Mouse (Mus musculus) heart, embryonic 16.5 days (tissue): ENCODE results near the gene Gpr150. TPM values are rescaled to one million over a fixed set of nuclear protein-coding genes. Genes with fewer than 3 reads are reported as not detected.

Experiments
- ATAC-seq: fragments of 200-750 bp; cut with Nextera tagmentation; replicated peaks from 2 replicates; pipeline ENCODE4 v1.8.0; 2017; ENCODE audit warnings: moderate number of reproducible peaks; ENCODE audit not compliant: insufficient read depth, low FRiP score; ENCODE audit errors: extremely low read depth
- H3K27ac ChIP-seq: fragments of 300-500 bp; sonication (generic); 2 replicates; pipeline ENCODE4 v1.5.1; 2014; ENCODE audit warnings: mild to moderate bottlenecking, low read length, control low read depth, moderate library complexity
- H3K27me3 ChIP-seq: fragments of 300-500 bp; sonication (generic); 2 replicates; pipeline ENCODE4 v1.6.1; 2014; ENCODE audit warnings: low read length, mixed read lengths; ENCODE audit not compliant: control insufficient read depth, insufficient read depth
- H3K36me3 ChIP-seq: fragments of 300-500 bp; sonication (generic); 2 replicates; pipeline ENCODE4 v1.6.1; 2014; ENCODE audit not compliant: control insufficient read depth, insufficient read depth
- H3K4me1 ChIP-seq: fragments of 300-500 bp; sonication (generic); 2 replicates; pipeline ENCODE4 v1.6.1; 2014; ENCODE audit warnings: low read length, mixed read lengths; ENCODE audit not compliant: control insufficient read depth, insufficient read depth
- H3K4me2 ChIP-seq: fragments of 300-500 bp; sonication (generic); 2 replicates; pipeline ENCODE4 v1.6.1; 2014; ENCODE audit warnings: low read depth, mild to moderate bottlenecking, control low read depth, low read length
- H3K4me3 ChIP-seq: fragments of 300-500 bp; sonication (generic); 2 replicates; pipeline ENCODE4 v1.5.1; 2014; ENCODE audit warnings: mild to moderate bottlenecking, control low read depth, low read length
- H3K9ac ChIP-seq: fragments of 300-500 bp; sonication (generic); 2 replicates; pipeline ENCODE4 v1.6.1; 2014; ENCODE audit warnings: low read length, control low read depth
- H3K9me3 ChIP-seq: fragments of 300-500 bp; sonication (generic); replicated peaks from 2 replicates; pipeline ENCODE4 v1.6.1; 2016; ENCODE audit warnings: low read length; ENCODE audit not compliant: control insufficient read depth
- WGBS: fragments of 180-500 bp; shearing (Covaris S2); extraction: QIAGEN DNeasy Blood & Tissue Kit; methylation state at CpG from one replicate; pipeline ENCODE4 v1.1.7; 2014; 5-methylcytosine and 5-hydroxymethylcytosine counted together
- polyA plus RNA-seq: library from polyadenylated mRNA; unstranded; fragments of >200 nt; fragmentation: Nextera tagmentation; extraction: Ambion mirVana; gene quantifications from 2 replicates; pipeline ENCODE4 v1.2.1, GENCODE M21; 2015

Gene Gpr150
- polyA plus RNA-seq, 1 experiment from 2014 or later, result 0.08 TPM

- H3K9ac ChIP-seq, result peak overlapping the region; percentile 54
These were observed 37.9 kb downstream of the Gpr150 start for GRCm38 (mm10) chr13:76018844-76019400.

GRCm38 (mm10) chr13:76017974-76018843, 38.6 kb downstream of the Gpr150 start, which contains the start of gene Rfesd:
Rfesd (minus strand) TSS chr13:76018719.
- under 1% methylated on average over 50 of the region's 50 CpGs for WGBS
- H3K36me3 ChIP-seq, result no peaks in the 10 kb centered on the region
- peak within 1 kb of the TSS; percentile 65 for H3K4me2 ChIP-seq
- H3K9ac ChIP-seq, result peak within 1 kb of the TSS; percentile 96
- no peaks in the 10 kb centered on the region for H3K9me3 ChIP-seq
- H3K4me1 ChIP-seq, result peaks cover 2% of the 10 kb centered on the region
- H3K4me3 ChIP-seq, result peak within 1 kb of the TSS; percentile 82
- ATAC-seq, result peak; percentile 99
- H3K27ac ChIP-seq, result peak within 1 kb of the TSS; percentile 97
- H3K27me3 ChIP-seq, result no peaks in the 10 kb centered on the region; the same call in 1 of the 2 replicates

More at GRCm38 (mm10) chr13:76018844-76019400, 37.9 kb downstream of the Gpr150 start:
- Histone ChIP-seq H3K4me2 (peak overlapping the region; percentile 65), H3K27ac (peak overlapping the region; percentile 31; the same call in 1 of the 2 replicates), H3K4me1 (peaks cover 2% of the 10 kb centered on the region), H3K36me3 (no peaks in the 10 kb centered on the region), H3K9me3 (no peaks in the 10 kb centered on the region), H3K4me3 (peak overlapping the region; percentile 82), H3K27me3 (no peaks in the 10 kb centered on the region; the same call in 1 of the 2 replicates)
- peak; percentile 14; the same call in 1 of the 2 replicates for ATAC-seq
- 50% methylated on average over 5 of the region's 5 CpGs for WGBS

- H3K4me3 ChIP-seq, result peak overlapping the region; percentile 82
- no peaks in the 10 kb centered on the region for H3K27me3 ChIP-seq
- no peaks in the 10 kb centered on the region for H3K9me3 ChIP-seq
- H3K4me2 ChIP-seq, result peak overlapping the region; percentile 65
- ATAC-seq, result no peak
- no peaks in the 10 kb centered on the region for H3K36me3 ChIP-seq
- peak overlapping the region; percentile 96 for H3K9ac ChIP-seq
- H3K4me1 ChIP-seq, result peaks cover 2% of the 10 kb centered on the region
- WGBS, result 64% methylated on average over 4 of the region's 4 CpGs
- peak overlapping the region; percentile 97 for H3K27ac ChIP-seq
These were observed 39.3 kb downstream of the Gpr150 start for GRCm38 (mm10) chr13:76017465-76017864.

- WGBS, result 43% methylated on average over 2 of the region's 2 CpGs
- ATAC-seq, result no peak
- Histone ChIP-seq H3K9me3 (no peaks in the 10 kb centered on the region), H3K4me1 (peaks cover 2% of the 10 kb centered on the region), H3K4me3 (no peak overlapping the region), H3K36me3 (no peaks in the 10 kb centered on the region), H3K4me2 (no peak overlapping the region), H3K27me3 (no peaks in the 10 kb centered on the region), H3K27ac (no peak overlapping the region), H3K9ac (no peak overlapping the region)
These were observed 42.3 kb downstream of the Gpr150 start for GRCm38 (mm10) chr13:76014511-76014910.

Other genes with a start within 250 kb of the Gpr150 start
- 125 and 135 TPM in 2 replicates for gene Glrx, start 217.1 kb downstream of the Gpr150 start, polyA plus RNA-seq
- 16.4 and 19.7 TPM in 2 replicates for gene Rhobtb3, start 113.1 kb downstream of the Gpr150 start, polyA plus RNA-seq
- 0.14 and 0.37 TPM in 2 replicates for gene Spata9, start 89.8 kb downstream of the Gpr150 start, polyA plus RNA-seq
- gene Rfesd, start 38.3 kb downstream of the Gpr150 start, polyA plus RNA-seq, result 11.7 and 12.0 TPM in 2 replicates
- gene Arsk, start 41.7 kb upstream of the Gpr150 start, polyA plus RNA-seq, result 3.7 and 4.5 TPM in 2 replicates
- 7.6 and 8.0 TPM in 2 replicates for gene Ttc37, start 41.7 kb upstream of the Gpr150 start, polyA plus RNA-seq
- 0.21 TPM in 1 of 2 replicates, not detected in the other for gene Fam81b, start 248.1 kb upstream of the Gpr150 start, polyA plus RNA-seq